Mouse (Mus musculus): ENCODE results near the gene Ephx1.

GRCm38 (mm10) chr1:181005331-181005730 lies 15.4 kb downstream of the Ephx1 start:
- no peak for TF ChIP-seq CTCF (IDR thresholded peaks at IDR 0.05; ENCODE audit: low read depth, low read length)
- no peak for TF ChIP-seq POLR2A (IDR thresholded peaks at IDR 0.05; ENCODE audit: insufficient read depth, low read length)
